ENCODE assay signal across 18 mouse cellular contexts in genomic region chr11:86386576-86386975, GRCm38 (mm10). TPM values are rescaled to one million over a fixed set of nuclear protein-coding genes. Genes with fewer than 3 reads are reported as not detected.
A peak's percentile ranks its signal among the peaks of the same experiment; 100 is the strongest.
DNase-seq lines count a peak whose midpoint lies in the region; ATAC-seq and TF ChIP-seq lines count a peak whose summit lies in the region.
"Had no signal": no experiment of that assay in that cellular context is flagged by ENCODE, and none has a peak within 500 bp of the region (broad histone marks: within the 10 kb centered on the region; RNA-seq: fewer than 3 reads in every experiment).

No protein-coding gene starts in this region.

- WGBS in forebrain, embryonic 13.5 days: 64% methylated on average over 10 of the region's 10 CpGs
- 86% methylated on average over 10 of the region's 10 CpGs for WGBS in forebrain, embryonic 10.5 days
- WGBS in spleen, adult 2 months: 81% methylated on average over 10 of the region's 10 CpGs

- TF ChIP-seq POLR2A in spleen, adult 2 months (IDR thresholded peaks at IDR 0.05; ENCODE audit: low read depth, low read length): no peak

- peak; percentile 41; the same call in 1 of the 2 replicates for ATAC-seq in forebrain, embryonic 13.5 days
- ATAC-seq: intestine, embryonic 15.5 days; liver, postnatal 0 days had no signal

- TF ChIP-seq CTCF in spleen, adult 2 months (IDR thresholded peaks at IDR 0.05; ENCODE audit: extremely low read depth, insufficient read depth, insufficient read length, insufficient replicate concordance): no peak

- H3K9ac ChIP-seq in forebrain, embryonic 13.5 days: no peak overlapping the region
- H3K9ac ChIP-seq: embryonic facial prominence, embryonic 12.5 days; hindbrain, embryonic 13.5 days; intestine, embryonic 15.5 days; kidney, embryonic 15.5 days; liver, postnatal 0 days; neural tube, embryonic 12.5 days had no signal

- no peaks in the 10 kb centered on the region for H3K9me3 ChIP-seq in forebrain, embryonic 13.5 days (replicated peaks)
- H3K9me3 ChIP-seq in forebrain, embryonic 10.5 days: no peaks in the 10 kb centered on the region
- H3K9me3 ChIP-seq: embryonic facial prominence, embryonic 12.5 days; heart, embryonic 10.5 days; hindbrain, embryonic 13.5 days; intestine, embryonic 15.5 days; kidney, embryonic 15.5 days; neural tube, embryonic 12.5 days had no signal

- no peaks in the 10 kb centered on the region for H3K36me3 ChIP-seq in forebrain, embryonic 13.5 days (ENCODE audit: poor library complexity, severe bottlenecking)
- no peaks in the 10 kb centered on the region for H3K36me3 ChIP-seq in forebrain, embryonic 10.5 days (replicated peaks)
- no peaks in the 10 kb centered on the region for H3K36me3 ChIP-seq in spleen, adult 2 months (ENCODE audit: control insufficient read depth, insufficient read depth, low read length)
- H3K36me3 ChIP-seq: embryonic facial prominence, embryonic 12.5 days; heart, embryonic 10.5 days; hindbrain, embryonic 13.5 days; intestine, embryonic 15.5 days; kidney, embryonic 15.5 days; neural tube, embryonic 12.5 days had no signal

- H3K27me3 ChIP-seq in forebrain, embryonic 13.5 days: no peaks in the 10 kb centered on the region
- H3K27me3 ChIP-seq in forebrain, embryonic 10.5 days (ENCODE audit: poor library complexity, severe bottlenecking): no peaks in the 10 kb centered on the region
- no peaks in the 10 kb centered on the region for H3K27me3 ChIP-seq in spleen, adult 2 months (ENCODE audit: control insufficient read depth, insufficient read depth, low read length)
- H3K27me3 ChIP-seq: embryonic facial prominence, embryonic 12.5 days; hindbrain, embryonic 13.5 days; intestine, embryonic 15.5 days; kidney, embryonic 15.5 days; neural tube, embryonic 12.5 days had no signal

- peak overlapping the region; percentile 63 for H3K27ac ChIP-seq in forebrain, embryonic 13.5 days
- no peak overlapping the region for H3K27ac ChIP-seq in forebrain, embryonic 10.5 days
- H3K27ac ChIP-seq in spleen, adult 2 months (ENCODE audit: insufficient read depth, low read length): peak overlapping the region; percentile 89
- H3K27ac ChIP-seq: embryonic facial prominence, embryonic 12.5 days; heart, embryonic 10.5 days; hindbrain, embryonic 13.5 days; intestine, embryonic 15.5 days; neural tube, embryonic 12.5 days had no signal

- no peak overlapping the region for H3K4me3 ChIP-seq in forebrain, embryonic 13.5 days
- no peak overlapping the region for H3K4me3 ChIP-seq in forebrain, embryonic 10.5 days
- H3K4me3 ChIP-seq in spleen, adult 2 months (ENCODE audit: extremely low read depth, insufficient read depth, insufficient read length): no peak overlapping the region
- H3K4me3 ChIP-seq: embryonic facial prominence, embryonic 12.5 days; heart, embryonic 10.5 days; hindbrain, embryonic 13.5 days; intestine, embryonic 15.5 days; kidney, embryonic 15.5 days; neural tube, embryonic 12.5 days had no signal

- H3K4me2 ChIP-seq in forebrain, embryonic 13.5 days: no peak overlapping the region
- H3K4me2 ChIP-seq: embryonic facial prominence, embryonic 12.5 days; hindbrain, embryonic 13.5 days; intestine, embryonic 15.5 days; kidney, embryonic 15.5 days; neural tube, embryonic 12.5 days had no signal

- peaks cover 11% of the 10 kb centered on the region; the same call in 1 of the 2 replicates for H3K4me1 ChIP-seq in forebrain, embryonic 13.5 days
- no peaks in the 10 kb centered on the region for H3K4me1 ChIP-seq in forebrain, embryonic 10.5 days
- peaks cover 24% of the 10 kb centered on the region; the same call in 1 of the 2 replicates for H3K4me1 ChIP-seq in spleen, adult 2 months (ENCODE audit: control insufficient read depth, insufficient read depth, insufficient read length)
- H3K4me1 ChIP-seq: neural tube, embryonic 12.5 days had no signal

- no peak for DNase-seq in forebrain, embryonic 10.5 days (ENCODE audit: extremely low spot score, low spot score)
- peak; percentile 8 to 20 for DNase-seq in layer of hippocampus, postnatal 10 days (ENCODE audit: low spot score in 2 of 2)
- no peak for DNase-seq in layer of hippocampus, adult 9-11 months
- no peak for DNase-seq in spleen, adult 2 months (ENCODE audit: low read depth in 1 of 2, low spot score in 2 of 2)
- no peak for DNase-seq in spleen, postnatal 4 days (ENCODE audit: low spot score in 2 of 2)
- DNase-seq in gastrocnemius, adult 8-10 months (ENCODE audit: low spot score in 2 of 2): no peak
- DNase-seq: adrenal gland, postnatal 25 days; gastrocnemius, postnatal 14 days; heart, postnatal 10 days; liver; liver, postnatal 0 days had no signal

RNA-seq across cellular contexts. Expression of gene Med13, which starts 29.2 kb away (rescaled TPM):
- polyA plus RNA-seq in forebrain, embryonic 13.5 days (2015; fragmentation: Nextera tagmentation; extraction: Ambion mirVana): 12.4 and 13.4 TPM in 2 replicates
- 6.6 and 7.5 TPM in 2 replicates for polyA plus RNA-seq in forebrain, embryonic 10.5 days (2016; fragmentation: Nextera tagmentation; extraction: Ambion mirVana)
- total RNA-seq in layer of hippocampus, postnatal 10 days (2021): 10 to 100 TPM; 55.5 to 60.9 TPM
- 22.3 and 23.2 TPM in 2 replicates for polyA plus RNA-seq in spleen, adult 2 months (2012; rRNA removed)
- 10 to 100 TPM; 31.1 to 49.8 (median 34.2) TPM for total RNA-seq in gastrocnemius, adult 8-10 months (2022)

Comparison
In these comparisons a context has a peak if more than half of its experiments do, and no peak if none do; other contexts are left out.
1. DNase-seq: peak in layer of hippocampus, postnatal 10 days (2 of 2); none in forebrain, embryonic 10.5 days (single experiment), layer of hippocampus, adult 9-11 months (single experiment), spleen, adult 2 months (0 of 2), spleen, postnatal 4 days (0 of 2) and gastrocnemius, adult 8-10 months (0 of 2).